Mouse (Mus musculus) kidney, adult 2 months (tissue): ENCODE measurements around the gene Syt5.

Experiments
- CTCF ChIP-seq: fragments of 200-500 bp; conservative IDR thresholded peaks from 2 replicates; pipeline ENCODE4 v1.5.1; 2011; ENCODE audit warnings: low read depth, mild to moderate bottlenecking, control low read depth, low read length, moderate library complexity, mixed read lengths; ENCODE audit not compliant: insufficient read depth, insufficient read length
- POLR2A ChIP-seq: fragments of 200-500 bp; IDR thresholded peaks from one replicate; pipeline ENCODE4 v1.6.1; 2011; ENCODE audit warnings: low read depth, low read length, control low read depth

- TF ChIP-seq CTCF (no peak), POLR2A (no peak)
Measured at GRCm38 (mm10) chr7:4542013-4542412, 5.3 kb downstream of the Syt5 start.
